Mouse (Mus musculus): ENCODE measurements around the gene Tmem221. TPM values are rescaled to one million over a fixed set of nuclear protein-coding genes. Genes with fewer than 3 reads are reported as not detected.

Gene Tmem221
- 0.18 and 0.21 TPM in 2 replicates for polyA plus RNA-seq (2021; fragmentation: Nextera tagmentation)
- long read RNA-seq, experiment 1, partial matches to known transcripts, result 0 of 1 reads
- long read RNA-seq, experiment 1, other reads (novel, unspliced or antisense), result 0 of 1 reads
- long read RNA-seq, experiment 2, result 0 reads

GRCm38 (mm10) chr8:71558071-71558957, at the start of gene Tmem221:
TSS of gene Tmem221 (minus strand) at chr8:71558871.

GRCm38 (mm10) chr8:71597451-71597850, 38.8 kb upstream of the Tmem221 start, which contains the start of gene Fam129c:
TSS of gene Fam129c (plus strand) at chr8:71597648.

GRCm38 (mm10) chr8:71591471-71592373, 33.1 kb upstream of the Tmem221 start, which contains the start of gene Pgls:
TSS of gene Pgls (plus strand) at chr8:71592176.

GRCm38 (mm10) chr8:71568387-71568937, 9.8 kb upstream of the Tmem221 start, which contains the start of gene Slc27a1:
TSS of gene Slc27a1 (plus strand) at chr8:71568882.

GRCm38 (mm10) chr8:71566501-71566900, 7.8 kb upstream of the Tmem221 start, which contains the start of gene Nxnl1:
TSS of gene Nxnl1 (minus strand) at chr8:71566601.

GRCm38 (mm10) chr8:71542632-71543343, 15.9 kb downstream of the Tmem221 start, which contains the start of gene Mvb12a:
TSS of gene Mvb12a (plus strand) at chr8:71542922.

GRCm38 (mm10) chr8:71537028-71537867, 21.4 kb downstream of the Tmem221 start, which contains the start of gene Bst2:
TSS of gene Bst2 (minus strand) at chr8:71537456.

GRCm38 (mm10) chr8:71525226-71526050, 33.2 kb downstream of the Tmem221 start, which contains the start of gene Ccdc194:
TSS of gene Ccdc194 (minus strand) at chr8:71525711.

GRCm38 (mm10) chr8:71511644-71512043, 47.0 kb downstream of the Tmem221 start, which contains the start of gene Plvap:
TSS of gene Plvap (minus strand) at chr8:71511752.

Other genes with a start within 250 kb of the Tmem221 start
- gene Use1, start 192.0 kb downstream of the Tmem221 start, polyA plus RNA-seq (2021; fragmentation: Nextera tagmentation), result 169 and 227 TPM in 2 replicates
- gene Ocel1, start 187.6 kb downstream of the Tmem221 start, polyA plus RNA-seq (2021; fragmentation: Nextera tagmentation), result 7.5 and 8.3 TPM in 2 replicates
- gene Nr2f6, start 176.9 kb downstream of the Tmem221 start, polyA plus RNA-seq (2021; fragmentation: Nextera tagmentation), result 7.4 and 23.6 TPM in 2 replicates
- gene Ushbp1, start 163.1 kb downstream of the Tmem221 start, polyA plus RNA-seq (2021; fragmentation: Nextera tagmentation), result 1.5 and 2.1 TPM in 2 replicates
- 94.9 and 99.9 TPM in 2 replicates for gene Babam1, start 162.0 kb downstream of the Tmem221 start, polyA plus RNA-seq (2021; fragmentation: Nextera tagmentation)
- gene Ankle1, start 152.9 kb downstream of the Tmem221 start, polyA plus RNA-seq (2021; fragmentation: Nextera tagmentation), result not detected in 2 replicates
- 416 and 457 TPM in 2 replicates for gene Abhd8, start 95.2 kb downstream of the Tmem221 start, polyA plus RNA-seq (2021; fragmentation: Nextera tagmentation)
- gene Mrpl34, start 93.9 kb downstream of the Tmem221 start, polyA plus RNA-seq (2021; fragmentation: Nextera tagmentation), result 139 and 150 TPM in 2 replicates
- 125 and 142 TPM in 2 replicates for gene Dda1, start 89.7 kb downstream of the Tmem221 start, polyA plus RNA-seq (2021; fragmentation: Nextera tagmentation)
- gene Ano8, start 72.9 kb downstream of the Tmem221 start, polyA plus RNA-seq (2021; fragmentation: Nextera tagmentation), result 0.43 and 3.1 TPM in 2 replicates
- 9.0 and 11.7 TPM in 2 replicates for gene Gtpbp3, start 70.8 kb downstream of the Tmem221 start, polyA plus RNA-seq (2021; fragmentation: Nextera tagmentation)
- gene Plvap, start 47.1 kb downstream of the Tmem221 start, polyA plus RNA-seq (2021; fragmentation: Nextera tagmentation), result 6.2 and 10.7 TPM in 2 replicates
- gene Ccdc194, start 33.2 kb downstream of the Tmem221 start, polyA plus RNA-seq (2021; fragmentation: Nextera tagmentation), result not detected in 2 replicates
- 6.3 and 12.5 TPM in 2 replicates for gene Bst2, start 21.4 kb downstream of the Tmem221 start, polyA plus RNA-seq (2021; fragmentation: Nextera tagmentation)
- 51.4 and 59.6 TPM in 2 replicates for gene Mvb12a, start 15.9 kb downstream of the Tmem221 start, polyA plus RNA-seq (2021; fragmentation: Nextera tagmentation)
- gene Nxnl1, start 7.7 kb upstream of the Tmem221 start, polyA plus RNA-seq (2021; fragmentation: Nextera tagmentation), result 0.13 and 0.15 TPM in 2 replicates
- 64.9 and 88.1 TPM in 2 replicates for gene Slc27a1, start 10.0 kb upstream of the Tmem221 start, polyA plus RNA-seq (2021; fragmentation: Nextera tagmentation)
- gene Pgls, start 33.3 kb upstream of the Tmem221 start, polyA plus RNA-seq (2021; fragmentation: Nextera tagmentation), result 102 and 107 TPM in 2 replicates
- 1.7 TPM in 2 replicates for gene Fam129c, start 38.8 kb upstream of the Tmem221 start, polyA plus RNA-seq (2021; fragmentation: Nextera tagmentation)
- gene Colgalt1, start 52.1 kb upstream of the Tmem221 start, polyA plus RNA-seq (2021; fragmentation: Nextera tagmentation), result 15.6 and 20.1 TPM in 2 replicates
- 15.5 and 16.7 TPM in 2 replicates for gene Unc13a, start 112.9 kb upstream of the Tmem221 start, polyA plus RNA-seq (2021; fragmentation: Nextera tagmentation)
- 1.5 and 1.7 TPM in 2 replicates for gene Jak3, start 117.4 kb upstream of the Tmem221 start, polyA plus RNA-seq (2021; fragmentation: Nextera tagmentation)
- gene Insl3, start 130.3 kb upstream of the Tmem221 start, polyA plus RNA-seq (2021; fragmentation: Nextera tagmentation), result 0.67 TPM in 1 of 2 replicates, not detected in the other
- 0.43 and 0.51 TPM in 2 replicates for gene B3gnt3, start 142.9 kb upstream of the Tmem221 start, polyA plus RNA-seq (2021; fragmentation: Nextera tagmentation)
- 27.1 and 46.0 TPM in 2 replicates for gene Fcho1, start 166.8 kb upstream of the Tmem221 start, polyA plus RNA-seq (2021; fragmentation: Nextera tagmentation)